Mouse (Mus musculus): Measurements from ENCODE around the gene Tas2r135.

Tas2r135 gene

DNA sequence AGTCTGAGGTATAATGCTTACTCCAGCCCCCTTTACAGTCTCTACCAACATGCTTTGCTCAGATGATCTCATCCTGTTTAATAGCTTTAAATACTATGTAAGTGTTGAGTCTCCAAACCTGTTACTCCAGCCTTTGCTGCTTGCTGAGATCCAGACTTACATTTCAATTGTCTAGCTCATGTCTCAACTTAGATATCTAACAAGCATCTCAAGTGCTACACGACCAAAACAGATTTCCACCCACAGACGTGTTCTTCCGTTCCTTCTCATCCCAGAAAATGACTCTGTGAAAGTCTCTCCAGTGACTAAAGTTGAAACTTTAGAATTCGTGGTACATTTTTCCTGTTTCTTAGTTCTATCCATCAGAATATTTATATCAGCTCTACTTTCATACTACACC, 21.1 kb downstream of the Tas2r135 start:
- DNase-seq (ENCODE audit: low spot score in 2 of 2), result no peak

DNA sequence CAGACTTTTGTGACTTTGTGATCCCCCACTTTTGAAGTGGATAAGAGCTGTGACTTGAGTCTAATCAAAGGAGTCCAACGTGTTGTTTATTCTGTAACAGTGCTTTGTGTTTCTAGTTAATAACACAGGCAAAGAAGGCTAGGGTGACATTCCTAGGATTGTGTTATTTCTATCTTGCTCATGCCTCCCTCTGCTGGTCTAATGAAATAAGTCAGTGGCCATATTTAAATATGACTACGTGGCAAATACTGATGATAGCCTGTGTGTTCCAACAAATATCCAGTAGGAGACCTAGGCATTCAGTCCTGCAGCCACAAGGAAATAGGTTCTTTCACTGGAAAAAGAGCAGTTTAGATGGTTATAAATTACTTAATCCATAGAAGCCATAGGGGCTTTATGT, 28.3 kb downstream of the Tas2r135 start:
- no peak for DNase-seq (ENCODE audit: low spot score in 2 of 2)

- no peak for DNase-seq (ENCODE audit: low spot score in 2 of 2)
These were observed 29.2 kb downstream of the Tas2r135 start, which contains the start of gene Tas2r126 for GRCm38 (mm10) chr6:42434446-42434845. Gene Tas2r126 (plus strand): TSS chr6:42434535.

- DNase-seq (ENCODE audit: low spot score in 2 of 2), result no peak
These were observed 30.3 kb downstream of the Tas2r135 start for GRCm38 (mm10) chr6:42435490-42435889.

DNA sequence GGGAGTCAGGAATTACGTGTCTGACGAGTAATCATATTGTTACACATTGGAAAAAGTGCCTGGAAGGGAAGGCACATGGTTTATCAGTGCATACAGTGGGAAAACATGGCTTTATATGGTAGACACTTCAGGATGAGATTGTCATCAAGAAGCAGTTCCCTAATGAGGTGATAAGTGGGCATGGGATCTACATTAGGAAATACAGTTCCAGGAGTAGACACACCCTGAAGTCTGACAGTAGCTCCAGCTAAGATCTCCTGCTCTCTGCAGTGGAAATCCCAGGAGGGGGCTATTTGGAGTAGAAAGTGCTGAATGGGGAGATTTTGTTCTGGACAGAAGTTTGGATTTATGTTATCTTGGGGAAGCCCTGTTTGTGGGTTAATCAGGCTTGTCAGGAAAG, 36.2 kb downstream of the Tas2r135 start:
- no peak for DNase-seq (ENCODE audit: low spot score in 2 of 2)

GRCm38 (mm10) chr6:42444491-42444890, 39.3 kb downstream of the Tas2r135 start:
- DNase-seq (ENCODE audit: low spot score in 2 of 2), result no peak

- no peak for DNase-seq (ENCODE audit: low spot score in 2 of 2)
These were observed 42.1 kb downstream of the Tas2r135 start for GRCm38 (mm10) chr6:42447381-42447780.

Data from left cerebral cortex, adult 9 months (tissue).